Comparison of ENCODE assay signal across 8 mouse cellular contexts in genomic region chr10:43174326-43175155, GRCm38 (mm10). TPM values are rescaled to one million over a fixed set of nuclear protein-coding genes. Genes with fewer than 3 reads are reported as not detected.
DNase-seq lines count a peak whose midpoint lies in the region; ATAC-seq lines count a peak whose summit lies in the region.

Sobp (minus strand) TSS chr10:43174530.
9030612E09Rik (plus strand) TSS chr10:43174704.

- H3K4me2 ChIP-seq in lung, embryonic 16.5 days (ENCODE audit: low read depth, low read length), result peak within 1 kb of the TSS; percentile 99

- under 1% methylated on average over 43 of the region's 91 CpGs for WGBS in lung, embryonic 16.5 days

- peak within 1 kb of the TSS; percentile 67 for H3K9ac ChIP-seq in lung, embryonic 16.5 days (ENCODE audit: low read length)

- H3K36me3 ChIP-seq in lung, embryonic 16.5 days (ENCODE audit: control insufficient read depth, insufficient read depth, low read length), result no peaks in the 10 kb centered on the region

- intact Hi-C loops in heart, postnatal 25 days (cut with DNase I), result loop anchor here (2.0 to 5.0 kb wide), 5 partner anchors 46 to 198 kb away; partner anchors contain the start of gene Pdss2

- peak; percentile 74 for DNase-seq in ZHBTc4 (ENCODE audit: low read depth, low spot score)
- peak; percentile 78 for DNase-seq in cerebellum, adult 8-10 months
- DNase-seq in forelimb bud, embryonic 11.5 days (ENCODE audit: low read depth, low spot score), result peak; percentile 63
- peak; percentile 46 for DNase-seq in heart, postnatal 25 days (ENCODE audit: low spot score)
- DNase-seq in layer of hippocampus, postnatal 10 days (ENCODE audit: low spot score in 2 of 2), result peak; percentile 77 to 86
- DNase-seq in right cerebral cortex, postnatal 10 days (ENCODE audit: low spot score in 2 of 2), result peak; percentile 90 to 91
- no peak for DNase-seq in T-cell, adult 2 months (ENCODE audit: low spot score)

- no peak within 1 kb of the TSS for H3K27ac ChIP-seq in lung, embryonic 16.5 days (ENCODE audit: low read length)

- H3K27me3 ChIP-seq in lung, embryonic 16.5 days (ENCODE audit: control insufficient read depth, insufficient read depth, low read depth, low read length), result peaks cover 52% of the 10 kb centered on the region

- H3K4me3 ChIP-seq in lung, embryonic 16.5 days (ENCODE audit: low read length), result peak within 1 kb of the TSS; percentile 74

- peak; percentile 70 for ATAC-seq in lung, embryonic 16.5 days (ENCODE audit: low read depth)

- H3K4me1 ChIP-seq in lung, embryonic 16.5 days (replicated peaks; ENCODE audit: control insufficient read depth, insufficient read depth, low read length), result peaks cover 14% of the 10 kb centered on the region

- H3K9me3 ChIP-seq in lung, embryonic 16.5 days (ENCODE audit: control insufficient read depth, low read length), result no peaks in the 10 kb centered on the region

RNA-seq across cellular contexts. Expression of gene Sobp, which starts in this region (rescaled TPM):
- total RNA-seq in heart, postnatal 25 days (2021), result 10 to 100 TPM; 14.3 to 15.5 TPM
- 100 to 1,000 TPM; 104 TPM for total RNA-seq in layer of hippocampus, postnatal 10 days (2021)
- 0.29 and 0.31 TPM in 2 replicates for polyA plus RNA-seq in lung, embryonic 16.5 days (2015; fragmentation: Nextera tagmentation; extraction: Ambion mirVana)

RNA-seq across cellular contexts. Expression of gene 9030612E09Rik, which starts in this region (rescaled TPM):
- total RNA-seq in heart, postnatal 25 days (2021), result 1 to 10 TPM; 2.7 to 3.6 TPM
- total RNA-seq in layer of hippocampus, postnatal 10 days (2021), result 1 to 10 TPM; 1.3 to 1.5 TPM
- 0.13 and 0.19 TPM in 2 replicates for polyA plus RNA-seq in lung, embryonic 16.5 days (2015; fragmentation: Nextera tagmentation; extraction: Ambion mirVana)

Comparison
In these comparisons a context has a peak if more than half of its experiments do, and no peak if none do; other contexts are left out.
1. RNA of gene Sobp (total RNA-seq): 104 TPM in layer of hippocampus, postnatal 10 days; 14.3 to 15.5 TPM in heart, postnatal 25 days; every median in the first group is over 4 times any median in the second.
2. Peak in ATAC-seq, H3K4me3 ChIP-seq, H3K9ac ChIP-seq and H3K4me2 ChIP-seq in lung, embryonic 16.5 days; RNA of the genes that start here not detected or under 1 TPM.